Mouse (Mus musculus) heart, postnatal 14 days (tissue): ENCODE measurements around the gene Slc35e4. TPM values are rescaled to one million over a fixed set of nuclear protein-coding genes. Genes with fewer than 3 reads are reported as not detected.
"Not testable (repeated sequence)": the region's sequence is repeated elsewhere in the genome, so short reads cannot be mapped to it uniquely, and the experiment has no call there.

Experiments
- DNase-seq, 2 experiments: peaks; one replicate each; pipeline ENCODE4 v3.0.0; 2021 to 2022
- intact Hi-C: fragments of 180-260 bp; cut with DNase I; formaldehyde crosslinking; loops from one replicate; pipeline ENCODE4 v1.15.1; 2025
- long read RNA-seq, 2 experiments: library from polyadenylated mRNA; stranded (forward); transcript quantifications; one replicate each; pipeline ENCODE4 v2.0.0; 2021
- total RNA-seq, 2 experiments: library from RNA; stranded (reverse); gene quantifications; 2 replicates each; pipeline ENCODE4 v1.2.3; 2021

Slc35e4 gene
- total RNA-seq, result 1 to 10 TPM; 4.9 to 5.6 TPM
- long read RNA-seq, experiment 1, transcript Slc35e4-201 (2 exons, 3,059 nt), result major isoform, 14 of 14 reads
- long read RNA-seq, experiment 1, partial matches to known transcripts, result 0 of 14 reads
- long read RNA-seq, experiment 1, other reads (novel, unspliced or antisense), result 0 of 14 reads
- long read RNA-seq, experiment 2, transcript Slc35e4-201 (2 exons, 3,059 nt), result major isoform, 13 of 13 reads
- long read RNA-seq, experiment 2, partial matches to known transcripts, result 0 of 13 reads
- long read RNA-seq, experiment 2, other reads (novel, unspliced or antisense), result 0 of 13 reads

DNA sequence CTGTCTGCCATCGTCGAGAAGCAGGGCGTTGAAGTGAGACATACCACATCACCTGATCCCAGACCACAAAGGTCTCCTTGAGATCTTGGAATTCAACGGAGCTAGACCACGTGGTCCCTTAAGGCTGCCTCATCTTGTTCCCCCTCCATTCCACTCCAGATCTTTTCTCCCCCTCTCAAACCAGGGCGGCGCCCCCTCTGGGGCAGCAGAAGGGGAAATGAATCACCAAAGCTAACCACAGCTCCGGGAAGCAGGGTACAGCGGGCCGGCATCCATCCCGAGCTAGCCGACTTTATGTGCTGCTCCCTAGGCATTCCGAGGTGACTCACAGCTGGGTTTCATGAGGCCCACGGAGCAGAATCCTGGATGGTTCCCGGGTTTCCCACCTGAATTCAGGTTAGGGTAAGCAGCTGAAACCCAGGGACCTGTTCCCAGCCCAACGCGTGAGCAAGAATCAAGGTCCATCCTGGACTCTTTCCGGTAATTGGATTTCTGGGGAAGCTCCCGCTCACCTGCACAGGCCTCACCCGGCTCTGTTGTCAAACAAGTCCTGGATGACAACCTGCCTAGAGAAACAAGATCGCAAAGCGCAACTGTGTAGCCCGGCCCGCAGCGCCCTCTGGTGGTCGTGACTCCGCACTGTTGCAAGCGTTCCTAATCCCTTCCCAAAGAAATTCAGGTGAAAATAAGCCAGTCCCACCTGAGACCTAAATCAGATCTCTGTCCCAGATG is at the start of gene Slc35e4:
TSS of gene Slc35e4 (minus strand) at position 556 of the 732 bp plus-strand sequence.
- intact Hi-C loops, result loop anchor here (2.0 kb wide), 2 partner anchors 33 to 107 kb away; no protein-coding TSS in a partner anchor
- peak; percentile 86 to 90 for DNase-seq

DNA sequence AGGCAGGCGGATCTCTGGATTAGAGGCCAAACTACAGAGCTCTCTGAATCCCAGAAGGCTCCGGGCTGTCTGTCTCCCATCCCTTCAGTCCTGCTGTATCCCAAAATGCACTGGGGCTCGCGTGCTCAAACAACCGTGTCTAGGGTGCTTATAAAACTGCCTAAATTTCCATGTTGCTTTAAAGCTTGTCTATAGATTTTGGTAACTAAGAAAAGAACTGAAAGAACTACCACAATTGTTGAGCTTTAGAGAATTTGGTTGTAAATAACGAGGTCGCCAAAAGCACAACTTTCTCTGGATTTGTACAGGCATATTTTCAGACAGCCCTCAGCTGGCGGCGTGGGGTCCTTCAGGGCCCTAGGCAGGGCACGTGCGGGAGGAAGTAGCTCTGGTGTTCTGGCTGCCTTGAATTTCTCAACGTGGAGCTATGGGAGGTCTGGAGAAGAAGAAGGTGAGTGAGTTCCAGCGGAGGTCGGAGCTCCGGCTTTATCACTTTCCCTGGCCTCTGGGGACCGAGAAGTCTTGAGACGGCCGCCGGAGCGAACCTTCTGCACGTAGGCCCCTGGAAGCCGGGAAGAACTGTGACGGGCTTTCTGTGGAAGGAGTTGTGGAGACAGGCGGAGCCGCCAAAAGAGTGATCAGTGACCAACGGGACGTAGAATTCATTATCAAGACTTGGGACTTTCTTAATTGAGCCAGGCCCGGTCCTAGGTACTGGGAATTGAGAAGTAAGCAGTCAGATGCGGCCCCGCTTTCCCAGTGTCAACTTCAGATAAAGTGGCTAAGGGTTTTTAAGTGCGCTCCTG is 49.3 kb upstream of the Slc35e4 start, which contains the start of gene Pes1:
TSS of gene Pes1 (plus strand) at position 366 of the 806 bp plus-strand sequence.
- intact Hi-C loops, result no loop called here
- peak; percentile 77 to 82 for DNase-seq

DNA sequence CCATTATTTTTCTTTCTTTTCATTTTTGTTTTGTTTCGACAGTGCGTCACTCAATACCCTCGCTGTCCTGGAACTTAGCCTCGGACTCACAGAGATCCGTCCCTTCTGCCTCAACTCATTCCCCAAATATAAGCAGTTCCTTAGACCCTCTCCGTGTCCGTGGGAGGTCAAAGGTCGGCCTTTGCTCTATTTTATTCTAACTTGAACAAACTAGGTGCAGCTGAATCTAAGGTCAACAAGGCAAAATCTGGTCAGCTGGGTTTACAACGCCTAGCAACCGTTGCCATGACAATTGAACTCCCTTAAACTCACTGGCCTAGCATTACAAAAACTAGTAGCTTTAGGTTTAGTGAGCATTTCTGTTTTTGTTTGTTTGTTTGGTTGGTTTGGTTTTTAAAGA is 48.7 kb upstream of the Slc35e4 start:
- intact Hi-C loops, result no loop called here
- peak in 1 of 2 experiments; percentile 9 for DNase-seq

DNA sequence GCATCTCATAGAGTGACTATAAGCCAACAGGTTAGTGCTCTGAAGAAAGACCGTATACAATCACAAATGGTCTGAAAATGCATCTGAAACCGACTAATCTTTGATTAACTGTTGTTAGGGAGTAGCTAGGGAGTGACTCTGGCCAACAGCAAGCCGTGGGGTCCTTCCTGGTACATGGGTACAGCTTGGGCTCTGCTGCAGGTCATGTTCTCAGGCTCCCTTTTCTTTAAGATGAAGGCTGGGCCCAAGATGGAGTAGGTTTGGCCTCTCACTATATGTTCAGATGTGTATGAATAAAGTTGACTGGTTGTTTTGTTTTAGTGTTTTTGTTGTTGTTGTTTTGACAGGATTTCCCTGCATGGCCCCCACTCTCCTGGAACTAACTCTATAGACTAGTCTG is 47.3 kb upstream of the Slc35e4 start:
- intact Hi-C loops, result no loop called here
- DNase-seq, result no peak

DNA sequence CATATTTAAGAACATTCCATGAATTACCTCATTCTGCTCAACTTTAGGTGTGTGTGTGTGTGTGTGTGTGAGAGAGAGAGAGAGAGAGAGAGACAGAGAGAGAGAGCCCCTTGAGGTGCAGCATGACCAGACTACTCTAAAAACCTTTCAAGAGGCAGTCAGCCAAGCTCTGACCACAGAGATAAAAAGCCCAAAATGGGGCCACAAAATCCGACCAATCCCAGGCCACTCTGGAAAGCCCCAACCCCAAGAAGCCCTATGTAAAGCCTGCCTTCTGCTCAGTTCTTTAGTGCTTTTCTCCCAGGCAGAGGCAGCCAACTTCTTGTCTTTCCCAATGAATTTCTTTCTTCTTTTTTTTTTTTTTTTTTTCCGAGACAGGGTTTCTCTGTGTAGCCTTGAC is 46.4 kb upstream of the Slc35e4 start:
- intact Hi-C loops, result no loop called here

DNA sequence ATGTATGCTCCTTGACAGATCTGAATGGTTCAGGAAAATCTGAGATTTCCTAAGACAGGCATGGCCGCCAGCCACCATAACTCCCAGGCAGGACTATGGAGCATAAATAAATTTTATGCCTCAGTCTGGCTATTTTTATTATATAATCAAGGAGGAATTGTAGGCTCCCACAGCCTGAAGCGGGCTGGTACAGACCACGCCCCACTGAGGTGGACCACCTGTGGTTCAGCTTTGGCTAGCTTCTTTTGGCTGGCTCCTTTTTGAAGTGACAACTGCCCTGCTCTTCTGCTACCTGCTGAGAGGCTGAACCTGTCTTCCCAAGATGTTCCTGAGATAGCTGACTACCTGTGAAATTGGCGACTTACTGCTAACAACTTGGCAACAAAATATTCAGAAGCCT is 40.9 kb upstream of the Slc35e4 start:
- intact Hi-C loops, DNase-seq: not testable (repeated sequence)

More for the DNA sequence above, 46.4 kb upstream of the Slc35e4 start:
- DNase-seq, result no peak

DNA sequence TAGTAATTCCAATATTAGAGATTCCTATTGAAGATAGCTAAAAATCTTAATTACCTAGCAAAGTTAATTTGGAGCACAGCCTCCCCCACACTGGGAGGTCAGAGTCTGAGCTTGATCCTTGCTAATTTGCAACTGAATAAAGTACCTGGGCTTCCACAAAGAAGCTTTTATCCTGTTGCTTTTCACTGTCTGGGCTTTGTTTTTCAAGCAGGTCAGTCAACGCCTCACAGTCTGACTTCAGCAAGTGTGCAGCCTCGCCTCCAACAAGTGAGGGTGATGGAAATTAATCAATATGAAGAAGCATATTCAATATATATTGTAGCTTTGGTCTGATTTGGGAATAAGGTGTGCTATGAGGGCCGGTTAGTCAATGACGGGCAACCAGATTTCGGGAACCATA is 40.4 kb upstream of the Slc35e4 start:
- intact Hi-C loops, DNase-seq: not testable (repeated sequence)

DNA sequence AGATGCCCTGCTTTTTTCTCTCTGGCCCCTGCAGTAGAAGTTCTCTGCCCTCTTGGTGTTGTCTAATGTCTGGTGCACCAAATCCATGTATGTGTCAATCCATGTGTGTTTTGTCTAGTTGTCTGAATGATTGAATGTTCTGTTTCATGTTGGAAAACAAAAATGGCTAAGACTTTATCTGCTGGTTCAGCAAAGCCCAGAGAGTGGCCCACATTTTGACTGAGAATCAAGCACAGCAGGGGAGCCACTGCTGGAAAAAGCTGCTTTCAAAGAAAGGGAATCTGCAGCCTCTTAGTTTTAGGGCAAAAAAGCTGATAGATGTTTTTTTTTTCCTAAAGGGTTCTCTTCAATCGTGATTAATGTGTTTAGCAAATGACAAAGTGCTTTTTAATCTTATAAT is 31.9 kb upstream of the Slc35e4 start:
- intact Hi-C loops, result no loop called here
- no peak for DNase-seq

DNA sequence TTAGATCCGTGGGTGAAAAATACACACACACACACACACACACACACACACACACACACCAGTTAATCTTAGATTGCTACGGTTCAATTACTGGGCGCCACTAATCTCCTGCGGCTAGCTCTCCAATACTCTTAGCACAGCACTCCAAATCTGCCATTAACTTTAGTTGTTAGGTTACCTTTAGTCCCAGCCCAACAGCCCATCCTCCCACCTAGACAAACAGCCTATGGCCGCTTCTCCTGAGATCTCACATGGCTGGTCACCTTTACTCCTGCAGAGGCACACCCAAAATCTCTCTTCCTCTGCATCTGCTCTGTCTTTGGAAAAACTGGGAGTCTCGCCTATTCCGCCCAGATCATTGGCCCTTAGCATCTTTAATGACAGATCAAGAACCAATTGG is 26.9 kb upstream of the Slc35e4 start:
- intact Hi-C loops, result no loop called here
- DNase-seq, result no peak

DNA sequence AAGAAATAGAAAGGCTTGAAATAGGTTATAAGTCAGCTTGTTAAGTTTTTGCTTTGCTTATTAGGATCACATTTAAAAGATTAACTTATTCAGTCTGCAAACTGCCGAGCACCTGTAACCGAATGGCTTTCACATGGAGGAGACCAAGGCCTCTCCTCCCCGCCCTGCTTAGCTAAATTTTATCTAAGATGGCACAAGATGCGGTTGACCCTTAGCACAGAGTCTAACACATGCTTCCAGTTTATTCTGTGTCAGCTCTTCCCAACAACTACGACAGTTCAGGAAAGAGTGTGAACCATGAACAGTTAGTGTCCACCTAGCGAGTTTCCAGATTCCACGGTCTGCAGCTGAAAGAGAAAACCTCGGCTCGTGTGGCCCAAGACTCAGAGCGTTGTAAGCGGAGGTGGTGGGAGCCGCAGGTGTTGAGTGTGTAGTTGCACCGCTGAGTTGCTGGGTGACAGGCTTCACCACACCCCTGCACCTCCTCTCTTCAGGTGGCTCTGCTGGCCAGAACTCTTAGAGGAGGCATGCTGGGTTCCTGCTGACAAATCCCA is 22.9 kb upstream of the Slc35e4 start:
- intact Hi-C loops, result no loop called here
- DNase-seq, result no peak

DNA sequence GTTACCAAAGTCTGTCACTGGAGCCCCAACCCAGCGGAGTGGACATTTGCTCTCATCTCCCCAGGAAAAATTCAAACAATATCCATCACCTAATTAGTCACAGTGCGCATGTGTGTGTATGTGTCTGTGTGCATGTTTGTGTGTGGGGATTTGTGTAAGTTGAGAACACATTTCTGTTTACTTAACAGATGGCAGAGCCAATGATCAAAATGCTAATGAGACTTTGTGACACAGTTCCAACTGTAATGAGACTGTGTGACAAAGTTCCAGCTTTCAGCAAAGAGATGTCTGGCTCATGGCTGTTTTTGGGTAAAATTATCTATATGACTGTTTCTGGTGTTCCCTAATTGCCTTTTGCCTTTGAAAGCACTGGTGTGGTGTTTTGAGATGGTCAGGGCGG is 21.9 kb upstream of the Slc35e4 start:
- intact Hi-C loops, result no loop called here
- no peak for DNase-seq

DNA sequence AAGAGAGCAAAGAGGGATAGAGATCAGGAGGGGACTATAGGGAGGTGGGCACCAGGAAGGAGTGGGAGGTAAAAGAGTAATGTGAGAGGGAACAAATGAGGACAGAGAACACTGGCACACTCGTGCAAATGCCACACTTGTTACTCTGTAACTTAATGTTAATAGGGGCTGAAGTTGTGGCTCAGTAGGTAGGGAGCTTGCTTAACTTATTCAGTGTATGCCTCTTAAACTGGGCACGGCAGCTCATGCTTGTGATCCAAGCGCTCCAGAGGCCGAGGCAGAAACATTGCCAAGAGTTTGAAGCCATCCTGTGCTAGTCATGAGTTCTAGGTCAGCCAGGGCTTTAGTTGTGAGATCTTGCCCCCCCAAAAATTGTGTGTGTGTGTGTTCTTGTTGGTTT is 20.7 kb upstream of the Slc35e4 start:
- intact Hi-C loops, result no loop called here
- no peak for DNase-seq

DNA sequence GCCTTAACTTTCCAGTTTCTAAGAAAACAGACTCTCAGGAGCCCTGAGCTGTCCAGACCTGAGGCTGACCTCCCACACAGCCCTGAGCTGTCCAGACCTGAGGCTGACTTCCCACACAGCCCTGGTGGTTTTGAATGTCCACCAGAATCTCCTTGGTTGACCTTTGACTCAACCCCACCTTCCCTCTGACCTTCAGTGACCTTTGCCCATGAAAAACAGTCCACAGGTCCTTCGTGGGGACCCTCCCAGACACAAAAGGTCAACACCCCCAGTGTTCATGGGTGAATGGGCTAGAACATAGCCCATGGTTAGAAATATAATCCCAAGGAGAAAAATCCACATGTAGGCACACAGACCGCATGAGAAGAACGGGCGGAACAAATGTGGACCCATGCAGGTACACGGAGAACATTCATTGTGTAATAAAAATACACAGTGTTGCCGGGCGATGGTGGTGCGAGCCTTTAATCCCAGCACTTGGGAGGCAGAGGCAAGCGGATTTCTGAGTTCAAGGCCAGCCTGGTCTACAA is 19.4 kb upstream of the Slc35e4 start:
- no peak for DNase-seq
- intact Hi-C loops, result no loop called here

DNA sequence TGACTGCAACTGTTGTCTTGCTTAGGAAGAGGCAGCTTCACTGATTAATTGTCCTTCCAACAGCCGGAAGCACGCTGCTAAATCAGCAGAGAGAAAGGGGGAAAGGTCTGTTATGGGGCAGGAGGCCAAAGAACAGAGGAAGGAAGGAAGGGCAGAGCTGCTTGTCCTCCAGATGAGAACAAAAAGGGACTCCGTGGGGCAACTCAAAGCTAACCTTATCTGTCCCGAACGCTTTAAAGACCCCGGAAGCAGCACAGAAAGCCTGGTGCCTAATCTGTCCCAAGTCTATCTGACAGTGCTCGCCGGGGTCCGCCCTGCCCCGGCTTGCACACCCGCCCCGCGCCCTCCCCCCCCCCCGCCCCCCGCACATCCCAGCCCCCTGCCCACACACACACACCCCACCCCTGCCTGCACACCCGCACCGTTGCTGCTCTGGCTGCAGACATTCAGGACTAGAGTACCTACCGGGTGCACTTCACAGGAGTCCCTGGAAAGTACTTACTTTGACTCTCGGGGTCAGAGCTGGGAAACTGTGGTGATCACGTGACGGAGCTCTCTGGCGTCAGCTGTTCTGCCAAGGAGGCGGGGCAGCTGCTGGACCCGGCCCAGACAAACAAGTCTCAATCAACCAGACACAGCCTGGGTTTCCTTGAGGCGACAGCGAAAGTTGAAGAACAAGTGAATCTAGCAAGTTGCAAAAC is 17.2 kb upstream of the Slc35e4 start, which contains the start of gene Tcn2:
TSS of gene Tcn2 (minus strand) at position 649 of the 701 bp plus-strand sequence.
- intact Hi-C loops, result no loop called here

DNA sequence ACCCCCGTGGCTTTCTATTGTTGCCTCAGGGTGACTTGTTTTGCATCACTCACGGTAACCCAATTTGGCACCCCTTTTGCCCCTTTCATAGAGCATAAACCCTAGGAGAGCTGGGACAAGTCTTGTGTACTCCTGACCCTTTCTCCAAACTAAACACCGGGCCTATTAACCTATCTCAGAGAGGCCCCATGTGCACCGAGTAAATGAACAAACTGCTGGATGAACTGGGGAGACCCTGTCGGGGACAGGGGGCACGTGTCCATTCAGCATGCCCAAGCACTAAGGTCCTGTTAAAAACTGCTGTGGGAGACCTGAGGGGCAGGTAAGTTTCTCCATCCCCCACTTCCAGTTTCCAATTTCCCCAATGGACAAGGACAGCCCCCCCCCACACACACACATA is 16.5 kb upstream of the Slc35e4 start:
- DNase-seq, result no peak
- intact Hi-C loops, result no loop called here

More for the DNA sequence above, 17.2 kb upstream of the Slc35e4 start, which contains the start of gene Tcn2:
- peak; percentile 88 to 91 for DNase-seq

DNA sequence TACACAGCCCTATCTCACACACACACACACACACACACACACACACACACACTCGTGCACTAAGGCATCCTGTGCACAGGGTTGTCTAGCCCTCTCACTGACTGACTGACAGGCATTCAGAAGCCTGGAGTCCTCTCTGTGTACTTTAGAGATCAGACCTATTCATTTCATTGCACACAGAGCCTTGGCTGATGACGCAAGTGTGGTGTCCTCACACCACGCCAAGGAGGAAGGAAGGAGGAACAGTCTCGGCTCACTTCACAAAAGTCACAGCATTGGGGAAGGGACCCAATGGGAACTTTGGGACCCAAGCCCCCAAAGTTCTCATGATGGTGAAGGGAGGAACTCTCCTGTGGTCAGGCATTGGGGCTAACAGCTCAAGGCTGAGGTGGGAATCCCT is 15.6 kb upstream of the Slc35e4 start:
- intact Hi-C loops, result no loop called here

DNA sequence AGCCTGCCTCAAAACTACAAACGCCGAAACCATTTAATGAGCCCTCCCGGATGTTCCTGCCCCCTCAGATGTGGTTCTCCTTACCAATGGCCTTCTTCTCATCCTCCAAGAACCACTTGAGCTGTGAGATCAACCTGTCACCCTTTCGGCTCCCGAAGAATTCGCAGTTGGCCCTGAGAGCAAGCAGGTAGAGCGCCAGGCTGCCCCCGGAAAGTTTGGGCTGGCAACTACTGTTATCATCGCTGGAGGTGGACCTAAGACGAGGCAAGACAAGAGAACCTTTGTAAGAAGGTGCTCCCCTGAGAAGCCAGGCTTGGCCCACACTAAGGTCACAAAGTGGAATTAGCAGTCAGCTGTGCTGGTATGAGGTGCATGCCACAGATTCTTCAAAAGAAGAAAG is 11.5 kb upstream of the Slc35e4 start:
- intact Hi-C loops, result no loop called here
- no peak for DNase-seq

More for the DNA sequence above, 15.6 kb upstream of the Slc35e4 start:
- DNase-seq, result no peak

DNA sequence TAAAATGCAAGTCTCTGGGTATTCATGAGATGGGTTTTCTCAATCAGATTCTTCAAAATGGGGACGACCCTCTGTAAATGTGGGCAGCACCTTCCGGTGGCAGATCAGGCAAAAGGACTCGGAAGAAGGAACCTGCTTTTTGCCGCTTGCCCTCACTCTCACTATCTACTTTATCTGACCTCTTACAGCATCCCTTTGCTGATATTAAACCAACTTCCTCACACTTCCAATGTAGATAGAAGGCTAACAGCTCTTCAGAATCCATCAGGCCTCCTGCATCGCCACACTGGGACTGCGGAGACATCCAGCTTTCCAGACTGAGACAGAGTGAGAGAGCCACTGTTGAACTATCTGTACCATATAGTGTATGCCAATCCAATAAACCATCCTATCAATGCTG is 8.3 kb upstream of the Slc35e4 start:
- intact Hi-C loops, result no loop called here

DNA sequence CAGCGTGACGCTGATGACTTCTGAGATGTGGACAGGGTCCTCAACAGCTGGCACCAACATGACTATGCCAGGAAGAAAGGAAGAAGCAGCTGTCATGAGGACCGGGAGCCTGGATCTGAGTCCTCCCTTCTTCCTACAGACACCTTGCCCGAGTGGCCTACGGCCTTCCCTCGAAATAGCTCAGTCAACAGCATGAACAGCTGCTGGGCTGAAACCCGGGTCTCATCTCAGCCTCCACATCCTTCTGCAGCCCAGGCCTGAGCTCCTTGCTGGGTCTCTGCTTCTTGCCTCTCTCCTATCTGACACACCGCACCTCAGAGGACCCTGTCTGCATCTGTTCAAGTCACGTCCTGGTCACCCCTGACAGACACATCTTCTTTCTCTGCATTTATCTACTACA is 7.7 kb upstream of the Slc35e4 start:
- DNase-seq, result no peak
- intact Hi-C loops, result no loop called here

More for the DNA sequence above, 8.3 kb upstream of the Slc35e4 start:
- no peak for DNase-seq
